Mouse (Mus musculus): ENCODE results near the gene Pgpep1. TPM values are rescaled to one million over a fixed set of nuclear protein-coding genes. Genes with fewer than 3 reads are reported as not detected.

The Pgpep1 gene
- total and polyA plus RNA-seq, 2 experiments from 2014 or later: 37.6 to 40.2 TPM

DNA sequence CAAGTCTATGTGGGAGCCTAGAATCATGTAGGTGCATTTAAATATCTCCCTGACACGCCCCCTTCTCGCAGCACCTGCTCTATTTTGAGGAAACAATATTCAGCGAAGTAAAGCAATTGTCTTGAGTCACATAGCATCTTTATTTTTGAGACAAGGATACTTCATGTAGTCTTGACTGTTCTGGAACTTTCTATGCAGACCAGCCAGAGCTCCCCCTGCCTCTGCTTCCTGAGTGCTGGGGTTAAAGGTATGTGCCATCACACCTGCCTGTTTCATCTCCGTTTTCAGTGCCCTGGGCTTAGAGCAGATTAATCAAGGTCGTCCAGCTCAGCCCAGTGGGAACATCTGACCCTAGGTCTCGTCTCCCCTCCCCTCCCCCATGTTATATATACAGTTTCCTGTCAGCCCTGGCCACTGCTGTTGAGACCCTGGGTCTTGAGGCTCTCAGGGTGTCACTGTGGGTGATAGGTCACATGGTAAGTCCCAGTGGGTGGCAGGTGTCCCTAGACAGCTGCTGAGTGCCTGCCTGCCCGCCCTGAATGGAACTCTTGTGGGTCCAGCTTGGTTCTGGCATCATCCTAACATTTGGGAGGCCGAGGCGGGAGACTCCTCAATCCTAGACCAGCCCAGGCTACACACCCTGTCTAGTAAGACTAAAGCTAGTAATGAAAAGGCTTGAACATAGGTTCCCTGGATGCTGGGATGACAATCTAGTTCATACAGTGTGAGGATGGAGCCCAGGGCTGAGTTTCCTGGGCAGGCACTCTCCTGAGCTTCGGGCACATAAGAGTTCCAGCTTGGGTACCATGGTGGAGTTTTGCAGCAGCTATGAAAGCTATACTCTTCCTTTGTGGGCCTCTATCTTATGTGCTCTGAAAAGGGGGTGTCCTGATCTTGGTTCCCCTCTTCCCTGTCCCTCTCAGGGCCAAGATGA lies 41.1 kb upstream of the Pgpep1 start:
- ATAC-seq (ENCODE audit: low FRiP score): no peak

GRCm38 (mm10) chr8:70700555-70700922 lies 40.4 kb upstream of the Pgpep1 start:
- no peaks in the 10 kb centered on the region for H3K27me3 ChIP-seq (ENCODE audit: insufficient read depth, low read length)
- under 1% methylated on average over 18 of the region's 20 CpGs for WGBS
- peak; percentile 95 for DNase-seq (ENCODE audit: low spot score)
- peak overlapping the region; percentile 64 for H3K4me2 ChIP-seq (ENCODE audit: low read depth, low read length, poor library complexity, severe bottlenecking)
- no peaks in the 10 kb centered on the region for H3K36me3 ChIP-seq (ENCODE audit: insufficient read depth, low read length)
- ATAC-seq (ENCODE audit: low FRiP score): peak; percentile 26
- peak overlapping the region; percentile 97 for H3K27ac ChIP-seq (ENCODE audit: low read depth, low read length)
- peaks cover 16% of the 10 kb centered on the region for H3K4me1 ChIP-seq (ENCODE audit: insufficient read depth, low read length)
- TF ChIP-seq CTCF (IDR thresholded peaks at IDR 0.05): peak; percentile 87
- H3K4me3 ChIP-seq (ENCODE audit: low read depth, low read length): peak overlapping the region; percentile 92
- H3K9ac ChIP-seq (replicated peaks; ENCODE audit: low read length, poor library complexity, severe bottlenecking): peak overlapping the region; percentile 97
- no peaks in the 10 kb centered on the region for H3K9me3 ChIP-seq (ENCODE audit: low read length)

More for the DNA sequence above, 41.1 kb upstream of the Pgpep1 start:
- peak overlapping the region; percentile 37; the same call in 1 of the 2 replicates for H3K9ac ChIP-seq (replicated peaks; ENCODE audit: low read length, poor library complexity, severe bottlenecking)
- no peaks in the 10 kb centered on the region for H3K27me3 ChIP-seq (ENCODE audit: insufficient read depth, low read length)
- H3K4me2 ChIP-seq (ENCODE audit: low read depth, low read length, poor library complexity, severe bottlenecking): peak overlapping the region; percentile 64
- H3K27ac ChIP-seq (ENCODE audit: low read depth, low read length): peak overlapping the region; percentile 97; the same call in 1 of the 2 replicates
- WGBS: 50% methylated on average over 10 of the region's 10 CpGs
- peaks cover 16% of the 10 kb centered on the region for H3K4me1 ChIP-seq (ENCODE audit: insufficient read depth, low read length)
- DNase-seq (ENCODE audit: low spot score): no peak
- TF ChIP-seq CTCF (IDR thresholded peaks at IDR 0.05): no peak
- H3K9me3 ChIP-seq (ENCODE audit: low read length): no peaks in the 10 kb centered on the region
- H3K36me3 ChIP-seq (ENCODE audit: insufficient read depth, low read length): no peaks in the 10 kb centered on the region
- H3K4me3 ChIP-seq (ENCODE audit: low read depth, low read length): peak overlapping the region; percentile 92

DNA sequence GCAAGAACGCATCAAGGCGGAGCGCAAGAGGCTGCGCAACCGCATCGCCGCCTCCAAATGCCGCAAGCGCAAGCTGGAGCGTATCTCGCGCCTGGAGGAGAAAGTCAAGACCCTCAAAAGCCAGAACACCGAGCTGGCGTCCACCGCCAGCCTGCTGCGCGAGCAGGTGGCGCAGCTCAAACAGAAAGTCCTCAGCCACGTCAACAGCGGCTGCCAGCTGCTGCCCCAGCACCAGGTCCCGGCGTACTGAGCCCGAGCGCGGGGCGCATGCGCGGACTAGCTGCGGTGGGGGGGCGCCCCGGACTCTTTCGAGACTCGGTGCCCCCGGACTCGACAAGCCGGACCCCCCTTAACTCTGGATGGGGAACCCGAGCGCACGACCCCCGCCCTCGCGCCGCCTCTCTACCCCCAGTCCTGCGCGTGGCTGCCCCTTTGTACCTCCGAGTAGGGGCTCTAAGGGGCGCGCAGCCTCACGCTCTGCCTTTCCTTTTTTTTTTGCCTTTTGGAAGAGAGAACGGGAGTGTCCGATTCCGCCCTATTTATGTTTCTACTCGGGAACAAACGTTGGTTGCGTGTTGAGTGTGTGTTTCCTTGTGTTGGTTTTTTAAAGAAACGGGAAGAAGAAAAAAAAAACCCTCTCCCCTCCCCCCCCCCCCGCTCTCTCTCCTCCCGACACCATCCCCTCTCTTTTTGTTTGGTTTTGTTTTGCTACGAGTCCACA lies 39.8 kb upstream of the Pgpep1 start:
- H3K9me3 ChIP-seq (ENCODE audit: low read length): no peaks in the 10 kb centered on the region
- peaks cover 16% of the 10 kb centered on the region for H3K4me1 ChIP-seq (ENCODE audit: insufficient read depth, low read length)
- no peak for TF ChIP-seq CTCF (IDR thresholded peaks at IDR 0.05)
- peak overlapping the region; percentile 97 for H3K27ac ChIP-seq (ENCODE audit: low read depth, low read length)
- under 1% methylated on average over 58 of the region's 59 CpGs for WGBS
- peak overlapping the region; percentile 97 for H3K9ac ChIP-seq (replicated peaks; ENCODE audit: low read length, poor library complexity, severe bottlenecking)
- DNase-seq (ENCODE audit: low spot score) (peak; percentile 91), ATAC-seq (ENCODE audit: low FRiP score) (peak; percentile 15; the same call in 1 of the 2 replicates)
- peak overlapping the region; percentile 92 for H3K4me3 ChIP-seq (ENCODE audit: low read depth, low read length)
- H3K27me3 ChIP-seq (ENCODE audit: insufficient read depth, low read length): no peaks in the 10 kb centered on the region
- no peaks in the 10 kb centered on the region for H3K36me3 ChIP-seq (ENCODE audit: insufficient read depth, low read length)
- H3K4me2 ChIP-seq (ENCODE audit: low read depth, low read length, poor library complexity, severe bottlenecking): peak overlapping the region; percentile 64

- peak; percentile 21; the same call in 1 of the 2 replicates for TF ChIP-seq CTCF (IDR thresholded peaks at IDR 0.05)
- DNase-seq (ENCODE audit: low spot score) (no peak), ATAC-seq (ENCODE audit: low FRiP score) (peak; percentile 20)
- Histone ChIP-seq H3K27me3 (ENCODE audit: insufficient read depth, low read length) (no peaks in the 10 kb centered on the region), H3K9me3 (ENCODE audit: low read length) (no peaks in the 10 kb centered on the region), H3K4me1 (ENCODE audit: insufficient read depth, low read length) (peaks cover 16% of the 10 kb centered on the region), H3K4me2 (ENCODE audit: low read depth, low read length, poor library complexity, severe bottlenecking) (peak overlapping the region; percentile 64), H3K36me3 (ENCODE audit: insufficient read depth, low read length) (no peaks in the 10 kb centered on the region), H3K4me3 (ENCODE audit: low read depth, low read length) (peak overlapping the region; percentile 92), H3K27ac (ENCODE audit: low read depth, low read length) (peak overlapping the region; percentile 97), H3K9ac (replicated peaks; ENCODE audit: low read length, poor library complexity, severe bottlenecking) (peak overlapping the region; percentile 97)
- WGBS: under 1% methylated on average over 58 of the region's 89 CpGs
Measured at GRCm38 (mm10) chr8:70699116-70699833, 39.1 kb upstream of the Pgpep1 start.

- H3K27me3 ChIP-seq (ENCODE audit: insufficient read depth, low read length): no peaks in the 10 kb centered on the region
- H3K4me2 ChIP-seq (ENCODE audit: low read depth, low read length, poor library complexity, severe bottlenecking): peak within 1 kb of the TSS; percentile 66
- H3K9ac ChIP-seq (replicated peaks; ENCODE audit: low read length, poor library complexity, severe bottlenecking): peak within 1 kb of the TSS; percentile 97
- H3K9me3 ChIP-seq (ENCODE audit: low read length): no peaks in the 10 kb centered on the region
- ATAC-seq (ENCODE audit: low FRiP score) (peak; percentile 90), DNase-seq (ENCODE audit: low spot score) (peak; percentile 99)
- under 1% methylated on average over 54 of the region's 69 CpGs for WGBS
- peaks cover 16% of the 10 kb centered on the region for H3K4me1 ChIP-seq (ENCODE audit: insufficient read depth, low read length)
- H3K4me3 ChIP-seq (ENCODE audit: low read depth, low read length): peak within 1 kb of the TSS; percentile 92
- no peaks in the 10 kb centered on the region for H3K36me3 ChIP-seq (ENCODE audit: insufficient read depth, low read length)
- H3K27ac ChIP-seq (ENCODE audit: low read depth, low read length): peak within 1 kb of the TSS; percentile 97
- TF ChIP-seq CTCF (IDR thresholded peaks at IDR 0.05): peak; percentile 53
Measured at GRCm38 (mm10) chr8:70698310-70699109, 38.3 kb upstream of the Pgpep1 start, which contains the start of gene Jund. TSS of gene Jund (plus strand) at chr8:70698949.

Measured in midbrain, postnatal 0 days (tissue).